Mouse (Mus musculus) ovary, adult 10 weeks (tissue): ENCODE data around the gene Sertad1. TPM values are rescaled to one million over a fixed set of nuclear protein-coding genes. Genes with fewer than 3 reads are reported as not detected.

Source experiments
- polyA plus RNA-seq: library from polyadenylated mRNA; stranded (reverse); fragments of 350-450 nt; fragmentation: Illumina TruSeq; extraction: RNeasy Lipid Tissue Mini Kit (QIAGEN cat#74804); gene quantifications from one replicate; pipeline ENCODE4 v1.2.3, GENCODE M21; 2014

The Sertad1 gene
- polyA plus RNA-seq, result 0.51 TPM

DNA sequence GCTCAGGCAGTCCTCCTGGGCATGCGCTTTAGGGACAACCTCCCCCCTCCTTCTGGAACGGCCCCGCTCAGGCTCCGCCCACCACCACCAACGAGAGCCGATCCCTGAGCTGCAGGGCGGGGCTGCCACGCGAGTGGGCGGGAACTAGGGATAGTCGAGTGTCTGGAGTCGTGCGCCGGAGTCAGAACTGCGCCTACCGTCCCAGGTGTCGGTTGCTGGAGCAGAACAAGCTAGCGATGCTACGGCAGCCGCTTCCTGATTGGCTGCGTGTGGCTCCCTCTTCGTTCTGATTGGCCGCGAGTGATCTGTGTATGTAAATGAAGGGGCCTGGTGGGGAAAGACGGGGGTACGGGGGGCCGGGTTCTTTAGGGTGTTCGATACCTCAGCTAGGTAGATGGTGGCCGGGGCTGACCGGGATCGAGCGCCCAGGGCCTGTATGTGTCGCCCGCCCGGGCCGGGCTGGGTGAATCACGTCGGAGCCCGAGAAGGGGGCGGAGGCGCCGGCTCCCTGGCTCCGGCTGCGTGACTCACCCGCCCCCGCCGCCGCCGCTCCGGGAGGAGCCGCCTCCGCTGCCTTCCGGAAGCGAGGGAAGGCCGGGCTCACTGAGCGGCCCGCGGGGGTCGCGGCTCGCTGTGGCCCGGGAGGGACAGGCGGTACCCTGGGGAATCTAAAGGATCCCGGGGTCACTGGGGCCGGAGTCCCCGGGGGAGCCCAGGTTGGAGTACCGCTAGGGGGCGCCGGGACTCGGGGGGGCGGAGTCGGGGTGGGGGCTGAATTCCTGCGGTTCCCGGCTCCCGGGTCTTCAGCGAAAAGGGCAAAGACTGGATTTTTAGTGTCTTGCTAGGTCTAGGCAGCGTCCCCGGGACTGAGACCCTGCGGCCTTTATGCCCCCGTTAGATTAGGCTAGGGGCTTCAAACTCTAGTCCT is at the start of gene Sertad1:
Gene Sertad1 (plus strand): TSS at position 141 of the 928 bp plus-strand sequence.

GRCm38 (mm10) chr7:27447419-27448286 is 39.1 kb upstream of the Sertad1 start, which contains the start of the genes Sptbn4 and Blvrb:
Gene Sptbn4, minus strand, starts transcription at chr7:27447686.
Gene Blvrb, plus strand, starts transcription at chr7:27447978.

DNA sequence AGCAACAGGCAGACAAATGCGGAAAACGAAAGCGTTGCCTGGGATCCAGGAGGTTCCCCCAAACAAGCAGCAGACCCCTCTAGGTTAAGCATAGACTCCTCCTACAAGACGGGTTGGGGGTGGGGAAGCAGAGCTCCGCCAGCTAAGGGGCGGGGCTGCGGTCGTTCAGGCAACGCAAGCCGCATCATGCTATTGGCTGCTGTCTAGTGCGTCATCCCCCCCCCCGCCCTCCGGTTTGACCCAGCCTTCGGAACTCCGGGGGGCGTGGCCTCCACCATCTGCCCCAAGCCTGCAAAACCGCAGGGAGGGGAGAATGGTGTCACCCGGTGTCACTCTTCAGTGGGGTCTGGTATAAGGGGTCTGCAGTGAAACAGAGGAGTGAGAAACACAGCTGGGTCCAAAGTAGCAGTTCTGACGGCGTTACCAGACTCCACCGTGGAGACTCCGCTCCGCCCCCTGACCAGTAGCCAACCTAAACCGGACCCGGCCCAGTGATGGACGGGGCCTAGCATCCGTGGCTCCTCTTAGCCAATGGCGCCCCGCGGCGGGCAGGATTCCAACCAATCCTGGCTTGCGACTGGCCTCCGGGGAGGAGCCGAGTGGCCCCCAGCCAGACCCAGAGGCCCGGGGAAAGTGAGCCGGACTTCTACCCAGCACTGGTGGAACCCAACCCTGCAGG is 13.4 kb upstream of the Sertad1 start, which contains the start of gene Sertad3:
Gene Sertad3 (plus strand): TSS at position 613 of the 679 bp plus-strand sequence.

DNA sequence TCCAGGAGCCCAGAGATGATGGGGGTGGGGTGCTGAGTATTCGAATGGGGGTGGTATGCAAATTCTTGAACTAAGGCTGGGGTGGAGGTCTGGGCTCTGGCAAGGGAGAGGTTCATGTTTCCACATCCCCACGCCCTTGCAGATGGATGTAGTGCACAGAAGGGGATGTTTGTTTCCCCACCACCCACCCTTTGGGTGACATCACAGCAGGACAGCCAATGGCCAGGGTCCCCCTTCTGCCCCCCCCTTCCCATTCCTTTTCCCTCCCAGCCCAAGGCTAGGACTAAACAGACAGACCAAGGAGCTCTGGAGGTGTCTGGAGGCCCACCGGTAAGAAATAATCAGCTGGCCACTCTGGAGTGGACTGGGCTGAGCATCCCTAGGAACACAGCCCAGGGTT is 12.3 kb downstream of the Sertad1 start, which contains the start of gene Prx:
Gene Prx (plus strand): TSS at position 289 of the 400 bp plus-strand sequence.

GRCm38 (mm10) chr7:27522967-27523366 is 36.3 kb downstream of the Sertad1 start, which contains the start of gene Hipk4:
Gene Hipk4, plus strand, starts transcription at chr7:27523267.

Other genes starting within 250 kb of the Sertad1 start
- gene Numbl, start 228.5 kb upstream of the Sertad1 start, polyA plus RNA-seq, result 0.51 TPM
- not detected for gene Ltbp4, start 149.2 kb upstream of the Sertad1 start, polyA plus RNA-seq
- 0.54 TPM for gene Shkbp1, start 130.9 kb upstream of the Sertad1 start, polyA plus RNA-seq
- gene Gm20479, start 129.5 kb upstream of the Sertad1 start, polyA plus RNA-seq, result not detected
- gene Sptbn4, start 39.2 kb upstream of the Sertad1 start, polyA plus RNA-seq, result not detected
- not detected for gene Blvrb, start 38.9 kb upstream of the Sertad1 start, polyA plus RNA-seq
- gene Sertad3, start 13.1 kb upstream of the Sertad1 start, polyA plus RNA-seq, result 2.0 TPM
- 0.14 TPM for gene Prx, start 12.4 kb downstream of the Sertad1 start, polyA plus RNA-seq
- 0.46 TPM for gene Hipk4, start 36.4 kb downstream of the Sertad1 start, polyA plus RNA-seq
- 0.34 TPM for gene Pld3, start 66.3 kb downstream of the Sertad1 start, polyA plus RNA-seq
- 2.0 TPM for gene 2310022A10Rik, start 66.3 kb downstream of the Sertad1 start, polyA plus RNA-seq
- gene Akt2, start 104.6 kb downstream of the Sertad1 start, polyA plus RNA-seq, result 9.0 TPM
- gene Ttc9b, start 167.0 kb downstream of the Sertad1 start, polyA plus RNA-seq, result not detected
- 0.91 TPM for gene Map3k10, start 187.7 kb downstream of the Sertad1 start, polyA plus RNA-seq
- gene Zfp607b, start 202.4 kb downstream of the Sertad1 start, polyA plus RNA-seq, result 6.0 TPM
- gene Zfp60, start 244.5 kb downstream of the Sertad1 start, polyA plus RNA-seq, result 73.2 TPM